Mouse (Mus musculus): ENCODE data around the gene Rbm39.
A peak's percentile ranks its signal among the peaks of the same experiment; 100 is the strongest.
"Not testable (repeated sequence)": the region's sequence is repeated elsewhere in the genome, so short reads cannot be mapped to it uniquely, and the experiment has no call there.

The Rbm39 gene

DNA sequence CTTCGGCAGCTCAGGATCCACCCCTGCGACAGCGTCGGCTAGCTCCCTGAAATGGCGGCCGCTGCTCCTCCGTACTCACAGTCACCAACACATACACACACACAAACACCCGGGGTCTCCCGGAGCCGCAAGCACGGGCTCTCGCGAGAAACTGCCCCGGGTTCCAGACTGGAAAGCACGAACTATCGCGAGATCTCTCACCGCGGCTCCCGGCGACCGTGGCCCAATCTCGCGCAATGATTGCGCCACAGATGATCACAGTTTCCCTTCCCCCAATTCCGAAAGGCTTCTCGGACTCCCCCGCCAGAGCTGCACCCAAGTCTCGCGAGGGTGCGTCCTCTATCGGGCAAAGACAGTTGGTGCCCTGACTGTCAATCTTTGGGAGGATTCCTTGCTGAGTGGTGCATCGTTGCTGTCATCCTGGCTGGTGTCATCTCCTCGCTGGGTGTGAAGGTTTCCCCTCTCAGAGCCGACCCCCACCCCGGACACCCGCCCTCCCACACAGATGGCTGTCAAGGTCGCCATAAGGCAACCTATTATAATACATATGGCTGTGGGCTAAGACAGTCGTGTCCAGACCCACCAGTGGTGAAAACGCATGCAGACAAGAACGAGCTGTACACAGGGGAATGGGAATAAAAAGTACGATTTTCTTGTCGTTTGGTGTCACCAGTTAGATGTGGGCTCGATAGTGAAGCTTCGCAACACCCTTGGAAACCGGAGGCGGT lies at the start of gene Rbm39:
Rbm39 (minus strand) TSS at position 145 of the 728 bp plus-strand sequence.
- peak; percentile 99 for DNase-seq (ENCODE audit: extremely low read depth, low read depth)

DNA sequence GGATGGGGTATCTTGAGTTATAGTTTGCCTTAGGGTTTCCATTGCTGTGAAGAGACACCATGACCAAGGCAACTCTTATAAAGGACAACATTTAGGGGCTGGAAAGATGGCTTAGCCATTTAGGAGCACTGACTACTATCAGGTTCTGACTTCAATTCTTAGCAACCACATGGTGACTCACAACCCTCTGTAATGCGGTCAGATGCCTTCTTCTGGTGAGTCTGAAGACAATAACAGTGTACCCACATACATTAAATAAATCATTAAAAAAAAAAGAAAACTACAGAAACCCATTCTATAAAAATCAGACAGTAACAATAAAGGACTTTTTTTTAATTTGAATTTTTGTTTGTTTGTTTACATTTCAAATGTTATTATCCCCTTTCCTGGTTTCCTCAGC lies 49.1 kb upstream of the Rbm39 start:
- no peak for DNase-seq (ENCODE audit: extremely low read depth, low read depth)

DNA sequence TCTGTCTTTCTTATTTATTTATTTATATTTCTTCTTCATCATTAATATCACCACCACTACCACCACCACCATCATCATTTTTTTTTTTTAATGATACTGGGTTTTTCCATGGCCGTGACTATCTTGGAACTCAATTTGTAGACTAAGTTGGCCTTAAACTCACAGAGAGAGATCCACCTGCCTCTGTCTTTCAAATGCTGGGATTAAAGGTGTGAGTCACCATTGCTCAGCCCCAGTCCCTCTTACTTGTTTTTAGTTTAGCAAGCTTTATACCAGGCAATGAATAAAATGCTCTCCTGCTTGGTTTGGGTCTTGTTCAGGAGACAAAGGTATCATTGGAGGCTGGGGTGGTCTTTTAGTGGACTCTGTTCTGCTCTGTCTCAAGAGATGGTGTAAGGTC lies 47.7 kb upstream of the Rbm39 start:
- no peak for DNase-seq (ENCODE audit: extremely low read depth, low read depth)

DNA sequence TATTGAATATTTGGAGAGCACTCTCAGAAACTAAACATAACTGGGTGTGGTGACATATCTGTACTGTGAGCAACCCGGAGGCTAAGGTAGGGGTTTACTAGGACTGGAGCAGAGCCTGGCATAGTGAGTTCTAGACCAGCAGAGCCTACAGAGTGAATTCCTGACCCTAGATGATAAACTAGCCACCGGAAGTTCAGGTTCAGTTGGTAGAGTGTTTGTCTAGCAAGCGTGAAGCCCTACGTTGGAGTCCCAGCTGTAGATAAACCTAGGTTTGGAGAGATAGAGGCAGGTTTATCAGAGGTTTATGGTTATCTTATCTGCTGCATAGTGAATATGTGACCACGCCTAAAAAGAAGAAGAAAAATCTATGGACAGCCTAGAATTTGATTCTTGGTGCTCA lies 44.0 kb upstream of the Rbm39 start:
- DNase-seq (ENCODE audit: extremely low read depth, low read depth): no peak

DNA sequence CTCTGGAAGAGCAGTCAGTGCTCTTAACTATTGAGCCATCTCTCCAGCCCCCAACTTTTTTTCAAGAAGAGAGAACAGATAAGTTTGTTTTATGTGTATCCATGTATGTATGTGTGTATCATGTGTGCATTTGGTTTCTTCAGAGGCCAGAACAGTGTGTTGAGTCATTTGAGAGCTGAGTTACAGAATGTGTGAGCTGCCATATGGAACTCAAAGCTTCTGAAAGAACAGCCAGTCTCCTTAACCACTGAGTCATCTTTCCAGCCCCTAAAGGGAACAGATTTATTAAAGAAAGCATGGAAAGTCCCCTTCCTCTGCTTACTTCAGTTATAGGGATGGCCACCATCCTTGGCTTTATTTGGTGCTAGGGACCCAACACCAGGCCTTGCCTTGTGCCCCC lies 42.1 kb upstream of the Rbm39 start:
- no peak for DNase-seq (ENCODE audit: extremely low read depth, low read depth)

DNA sequence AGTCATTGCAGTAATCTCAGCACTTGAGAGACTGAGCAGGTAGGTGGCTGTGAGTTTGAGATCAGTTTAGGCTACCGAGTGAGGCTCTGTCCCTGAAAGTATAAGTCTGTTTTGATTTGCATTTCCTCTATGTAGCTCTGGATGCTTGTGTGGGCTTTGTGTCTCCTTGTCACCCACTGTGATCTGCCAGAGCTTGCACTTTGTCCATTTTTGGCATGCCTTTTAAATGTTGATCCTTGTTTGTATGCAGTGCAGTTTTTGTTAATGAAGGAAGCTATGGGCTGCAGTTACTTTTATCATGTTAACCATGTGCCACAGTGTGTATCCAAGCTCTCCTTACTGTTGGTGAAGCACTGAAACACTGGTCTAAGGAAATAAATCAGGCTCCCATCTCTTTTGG lies 37.7 kb upstream of the Rbm39 start:
- no peak for DNase-seq (ENCODE audit: extremely low read depth, low read depth)

DNA sequence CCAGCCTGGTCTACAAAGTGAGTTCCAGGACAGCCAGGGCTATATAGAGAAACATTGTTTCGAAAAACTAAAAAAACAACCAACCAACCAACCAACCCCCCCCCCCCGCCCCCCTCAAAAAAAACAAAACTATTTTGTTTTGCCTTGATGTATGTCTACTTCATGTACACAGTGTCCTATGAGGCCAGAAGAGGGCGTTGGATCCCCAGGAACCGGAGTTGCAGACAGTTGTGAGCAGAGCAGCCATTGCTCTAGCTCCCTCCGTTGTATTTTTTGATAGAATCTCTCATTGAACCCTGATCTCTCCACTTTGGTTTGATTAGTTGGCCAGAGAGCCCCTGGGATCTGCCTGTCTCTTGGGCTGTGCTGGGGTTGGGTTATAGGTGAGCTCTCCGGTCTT lies 23.9 kb upstream of the Rbm39 start:
- DNase-seq (ENCODE audit: extremely low read depth, low read depth): no peak

DNA sequence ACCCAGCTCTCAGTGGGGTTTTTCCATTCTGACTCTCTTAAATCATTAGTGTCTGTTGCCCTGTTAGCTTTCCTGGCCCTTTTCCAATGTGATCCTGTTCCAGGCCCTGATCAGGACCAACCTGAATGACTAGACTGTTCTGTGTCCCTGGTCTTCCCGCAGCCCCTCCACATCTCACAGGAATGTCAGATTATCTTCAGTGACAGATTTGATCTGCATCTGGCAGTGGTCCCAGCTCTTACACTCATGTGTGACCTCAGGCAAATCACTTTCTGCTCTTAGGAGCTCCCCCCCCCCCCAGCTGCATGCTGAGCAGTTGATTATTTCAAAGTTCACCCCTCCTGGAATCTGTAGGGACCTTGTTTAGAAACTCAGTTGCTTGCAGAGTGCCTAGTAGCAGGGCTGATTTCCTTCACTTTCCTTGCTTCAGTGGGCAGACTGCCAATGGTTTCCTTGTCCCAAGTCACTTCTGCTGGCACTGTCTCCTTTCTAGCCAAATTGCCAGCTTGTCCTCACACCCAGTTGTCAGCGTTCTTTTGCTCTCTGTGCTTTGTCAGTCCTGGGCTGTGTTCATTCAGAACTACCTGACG lies 22.9 kb upstream of the Rbm39 start:
- DNase-seq (ENCODE audit: extremely low read depth, low read depth): no peak

DNA sequence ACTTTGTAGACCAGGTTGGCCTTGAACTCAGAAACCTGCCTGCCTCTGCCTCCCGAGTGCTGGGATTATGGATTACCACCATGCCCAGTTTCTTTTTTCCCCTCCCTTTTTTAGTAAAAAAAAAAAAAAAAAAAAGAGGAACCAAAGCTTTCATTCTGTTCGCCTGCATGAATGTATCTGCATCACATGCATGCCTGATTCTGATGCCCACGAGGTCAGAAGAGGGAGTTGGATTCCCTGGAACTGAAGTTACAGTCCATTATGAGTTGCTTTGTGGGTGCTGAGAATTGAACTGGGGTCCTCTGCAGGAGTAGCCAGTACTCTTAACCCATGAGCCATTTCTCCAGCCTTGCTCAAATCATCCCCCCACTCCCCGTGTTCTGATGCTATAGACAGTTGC lies 21.4 kb upstream of the Rbm39 start:
- DNase-seq (ENCODE audit: extremely low read depth, low read depth): peak; percentile 34

DNA sequence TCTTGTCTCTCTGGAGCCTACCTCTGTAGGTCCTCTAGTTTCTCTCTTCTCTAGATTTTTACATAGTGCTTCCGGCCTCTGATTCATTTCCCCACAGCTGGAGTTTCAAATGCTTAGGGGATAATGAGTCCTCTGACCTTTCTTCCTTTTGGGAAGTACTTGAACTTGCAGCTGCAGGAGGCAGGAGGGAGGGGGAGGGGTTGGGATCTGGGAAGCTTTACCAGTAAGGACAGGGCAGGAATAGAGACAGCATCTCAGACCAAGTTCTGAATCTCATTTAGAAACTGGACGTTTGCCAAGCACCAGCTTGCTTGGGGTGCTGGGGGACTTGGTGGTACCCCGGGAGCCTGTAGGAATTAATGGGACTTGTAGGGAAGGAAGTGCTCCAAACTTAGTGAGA lies 19.9 kb upstream of the Rbm39 start:
- no peak for DNase-seq (ENCODE audit: extremely low read depth, low read depth)

DNA sequence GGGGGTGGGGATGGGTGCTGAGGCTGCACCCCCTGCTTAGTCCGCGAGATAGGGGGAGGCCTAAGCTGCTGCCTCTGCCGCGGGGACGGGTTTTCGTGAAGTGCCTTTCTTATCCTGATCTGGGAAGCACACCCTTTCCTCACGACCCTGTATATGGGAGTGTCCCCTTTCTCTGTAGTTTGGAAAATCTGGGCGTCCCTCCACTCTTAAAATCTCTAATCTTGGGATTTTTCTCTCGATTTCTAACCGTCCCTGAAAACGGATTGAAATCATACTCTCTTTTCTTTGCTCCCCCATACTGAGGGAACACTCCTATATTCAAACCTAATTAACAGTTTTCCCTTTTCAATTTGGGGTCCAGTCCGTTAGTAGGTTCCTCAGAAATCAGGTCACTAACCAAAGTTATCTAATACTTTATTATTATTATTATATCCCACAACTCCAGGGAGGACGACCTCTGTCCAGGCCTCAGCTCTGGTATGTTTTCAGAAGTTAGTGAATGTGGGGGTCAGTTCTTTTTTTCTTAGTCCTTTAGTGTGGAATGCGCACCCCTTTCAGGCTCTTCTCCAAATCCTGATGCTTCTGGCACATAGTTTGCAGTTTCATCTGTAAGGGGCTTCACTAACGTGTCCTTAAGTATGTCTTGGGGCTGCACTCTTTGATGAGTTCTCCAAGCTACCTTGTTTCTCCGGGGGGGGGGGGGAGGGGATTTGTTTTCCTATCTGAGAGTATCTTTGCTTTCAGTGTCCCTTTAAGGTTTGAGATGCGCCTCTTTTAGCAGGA lies 17.3 kb upstream of the Rbm39 start:
- DNase-seq (ENCODE audit: extremely low read depth, low read depth): no peak

DNA sequence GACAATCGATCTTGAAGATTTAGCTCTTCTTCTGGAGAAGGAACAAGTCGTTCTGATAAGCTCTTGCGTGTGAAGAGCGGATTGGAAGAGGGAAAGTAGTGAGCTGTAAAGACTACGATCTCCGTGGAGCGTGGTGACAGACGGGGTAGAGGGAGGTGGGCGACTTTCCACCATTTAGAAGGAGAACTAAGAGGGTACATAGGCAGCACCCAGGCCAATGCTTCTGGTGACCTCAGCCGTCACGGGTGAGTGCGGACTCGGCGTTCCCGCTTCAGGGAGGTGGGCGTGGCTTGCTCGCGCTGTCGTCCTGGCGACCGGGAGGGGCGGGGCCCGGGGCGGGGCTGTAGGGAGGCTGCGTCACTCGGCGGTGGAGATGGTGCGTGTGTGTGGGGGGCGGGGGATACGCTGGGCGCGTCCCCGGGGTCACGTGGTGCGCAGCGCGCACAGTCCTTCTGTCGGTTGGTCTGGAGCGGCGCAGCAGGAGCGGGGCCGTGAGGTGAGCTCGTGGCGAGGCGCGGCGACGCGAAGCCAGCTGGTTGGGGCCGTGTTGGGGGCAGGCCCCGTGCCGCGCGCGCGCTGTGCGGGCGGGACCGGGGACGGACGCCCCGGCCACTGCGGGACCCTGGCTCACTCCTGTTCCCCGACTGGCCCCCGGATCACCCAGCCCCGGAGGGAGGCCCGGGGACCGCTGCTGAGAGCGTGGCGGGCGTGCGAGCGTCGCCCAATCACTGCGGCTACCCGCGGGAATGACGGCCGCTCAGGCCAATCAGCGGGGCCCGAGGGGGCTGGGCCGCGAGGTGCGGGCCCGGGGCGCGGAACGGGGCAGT lies 16.5 kb upstream of the Rbm39 start, which contains the start of gene Phf20:
Phf20 (plus strand) TSS at position 165 of the 827 bp plus-strand sequence.
- peak; percentile 72 for DNase-seq (ENCODE audit: extremely low read depth, low read depth)

DNA sequence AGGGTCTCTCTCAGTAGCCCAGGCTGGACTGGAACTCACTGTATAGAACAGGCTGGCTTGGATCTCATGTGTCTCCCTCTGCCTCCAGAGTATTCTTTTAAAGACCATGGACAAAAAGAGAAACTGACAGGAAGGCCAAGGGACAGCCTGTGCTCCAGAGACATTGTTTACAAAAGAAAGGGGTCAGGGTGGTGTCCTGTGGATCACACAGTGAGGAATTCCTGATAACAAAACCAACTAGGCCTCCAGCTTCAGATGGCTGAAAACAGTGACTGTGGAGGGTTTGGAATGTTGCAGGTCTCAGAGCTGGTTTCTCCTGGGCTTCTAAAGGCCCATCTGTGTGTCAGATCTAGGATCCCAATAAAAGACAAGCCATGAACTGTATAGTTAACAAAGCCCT lies 14.5 kb upstream of the Rbm39 start:
- no peak for DNase-seq (ENCODE audit: extremely low read depth, low read depth)

DNA sequence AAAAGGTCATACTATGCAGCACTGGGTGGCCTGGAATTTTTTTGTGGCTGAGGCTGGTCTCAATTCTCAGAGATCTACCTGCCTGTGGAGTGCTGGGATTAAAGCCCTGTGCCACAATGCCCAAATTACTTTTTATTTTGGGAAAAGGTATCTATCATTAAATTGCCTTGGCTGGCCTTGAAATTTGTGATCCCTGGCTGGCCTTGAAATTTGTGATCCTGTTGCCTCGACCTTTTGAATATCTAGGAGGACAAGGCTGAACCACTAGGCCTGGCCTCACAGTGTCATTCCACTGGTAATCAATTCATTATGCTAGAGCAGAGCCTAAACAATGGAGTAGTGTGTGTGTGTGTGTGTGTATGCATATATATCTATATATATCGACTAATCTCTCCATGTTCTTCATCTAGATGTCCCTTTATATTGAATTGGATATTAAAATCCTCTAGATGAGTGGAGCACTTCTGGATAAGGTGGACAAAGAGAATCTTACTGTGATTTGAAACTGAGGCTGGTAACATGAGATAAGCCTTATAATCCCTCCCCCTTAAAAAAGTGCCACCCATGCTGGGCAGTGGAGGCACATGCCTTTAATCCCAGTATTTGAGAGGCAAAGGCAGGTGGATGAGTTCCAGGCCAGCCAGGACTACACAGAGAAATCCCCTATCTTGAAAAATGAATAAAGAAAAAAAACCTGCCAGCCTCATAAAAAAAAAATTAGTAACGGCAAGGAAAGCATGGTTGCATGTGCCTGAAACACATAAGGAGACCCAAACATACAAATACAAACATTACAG lies 13.2 kb upstream of the Rbm39 start:
- no peak for DNase-seq (ENCODE audit: extremely low read depth, low read depth)

DNA sequence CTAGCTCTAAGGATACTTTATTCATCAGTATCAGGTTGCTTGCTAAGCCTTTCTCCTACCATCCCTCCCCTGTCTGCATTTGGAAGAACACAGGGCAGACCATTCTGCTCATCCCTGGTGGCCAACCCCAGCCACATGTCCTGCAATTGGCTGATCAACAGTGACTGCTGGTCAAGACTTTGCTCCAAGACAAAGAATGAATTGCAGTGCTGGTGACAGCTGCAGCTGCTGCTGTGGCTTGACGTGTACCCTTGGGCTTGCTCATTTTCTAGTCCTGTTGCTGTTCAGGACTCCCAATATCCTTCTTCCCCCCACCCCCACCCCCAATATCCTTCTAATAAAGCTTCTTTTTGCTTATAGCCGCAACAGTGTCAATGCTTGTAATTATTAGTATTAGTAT lies 12.0 kb upstream of the Rbm39 start:
- no peak for DNase-seq (ENCODE audit: extremely low read depth, low read depth)

DNA sequence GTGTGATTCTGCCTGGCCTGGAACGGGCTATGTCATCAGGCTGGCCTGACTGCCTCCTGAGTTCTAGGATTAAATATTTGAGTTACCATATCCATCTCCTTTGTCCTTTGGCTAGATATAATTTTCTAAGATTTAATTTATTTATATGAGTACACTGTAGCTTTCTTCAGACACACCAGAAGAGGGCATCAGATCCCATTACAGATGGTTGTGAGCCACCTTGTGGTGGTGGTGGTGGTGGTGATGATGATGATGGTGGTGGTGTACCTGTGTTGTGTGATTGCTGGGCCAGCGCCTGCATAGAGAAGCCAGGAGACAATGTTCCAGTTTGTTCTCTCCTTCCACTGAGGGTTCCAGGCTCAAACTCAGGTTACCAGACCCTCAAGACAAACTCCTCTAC lies 11.5 kb upstream of the Rbm39 start:
- DNase-seq (ENCODE audit: extremely low read depth, low read depth): no peak

DNA sequence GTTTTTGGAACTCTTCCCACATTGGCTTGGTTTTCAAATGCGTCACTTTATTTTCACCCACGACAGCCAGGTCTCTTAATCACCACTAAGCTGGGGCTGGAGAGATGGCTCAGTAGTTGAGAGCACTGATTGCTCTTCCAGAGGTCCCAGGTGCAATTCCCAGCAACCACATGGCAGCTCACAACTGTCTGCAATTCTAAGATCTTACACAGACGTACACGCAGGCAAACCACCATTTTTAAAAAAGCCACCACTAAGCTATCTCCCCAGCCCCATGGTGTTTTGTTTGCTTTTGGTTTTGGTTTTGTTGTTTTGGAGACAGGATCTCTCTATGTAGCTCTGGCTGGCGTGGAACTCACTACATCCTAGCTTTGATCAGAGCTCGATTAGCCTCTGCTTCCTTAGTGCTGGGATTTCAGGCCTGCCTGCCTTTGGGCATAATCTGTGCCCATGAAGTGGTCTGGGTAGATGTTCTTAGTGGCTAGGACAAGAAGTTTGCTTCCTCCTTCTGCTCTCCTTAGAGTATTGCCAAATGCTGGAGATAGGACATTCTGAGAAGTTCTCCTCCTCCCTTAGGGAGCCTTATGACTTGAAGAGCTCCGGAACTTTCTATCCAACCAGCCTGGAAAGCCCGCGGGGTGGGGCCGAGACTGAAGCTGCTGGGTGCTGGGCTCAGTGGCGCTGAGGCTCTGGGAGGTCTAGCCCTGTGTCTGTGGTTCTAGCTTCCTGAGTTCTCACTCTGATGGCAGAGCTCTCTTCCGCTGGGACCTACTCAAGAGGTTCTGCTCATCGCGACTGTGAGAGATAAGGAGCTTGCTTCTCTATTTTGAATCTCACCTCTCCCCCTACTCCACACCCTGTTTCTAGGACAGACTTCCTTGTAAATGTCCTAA lies 10.2 kb upstream of the Rbm39 start:
- peak; percentile 96 for DNase-seq (ENCODE audit: extremely low read depth, low read depth)

DNA sequence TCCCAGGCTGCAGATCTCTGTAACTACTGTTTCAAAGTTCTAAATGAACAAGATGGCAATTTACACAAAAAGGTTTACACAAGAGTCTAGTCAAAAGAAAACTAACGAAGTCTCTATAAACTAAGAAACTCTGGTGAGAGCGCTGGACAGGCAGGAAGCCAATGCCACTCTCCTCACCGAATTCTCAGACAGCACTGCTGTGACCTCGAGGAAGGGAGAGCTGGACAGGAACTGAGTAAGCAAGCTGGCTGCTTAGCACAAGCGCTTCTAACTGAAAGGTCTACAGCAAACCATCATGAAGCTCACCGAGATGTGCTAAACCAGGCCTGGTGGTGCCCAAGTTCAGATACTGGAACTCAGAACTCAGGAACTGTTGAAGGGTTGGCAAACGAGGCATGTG lies 9.2 kb upstream of the Rbm39 start:
- not testable (repeated sequence) for DNase-seq (ENCODE audit: extremely low read depth, low read depth)

DNA sequence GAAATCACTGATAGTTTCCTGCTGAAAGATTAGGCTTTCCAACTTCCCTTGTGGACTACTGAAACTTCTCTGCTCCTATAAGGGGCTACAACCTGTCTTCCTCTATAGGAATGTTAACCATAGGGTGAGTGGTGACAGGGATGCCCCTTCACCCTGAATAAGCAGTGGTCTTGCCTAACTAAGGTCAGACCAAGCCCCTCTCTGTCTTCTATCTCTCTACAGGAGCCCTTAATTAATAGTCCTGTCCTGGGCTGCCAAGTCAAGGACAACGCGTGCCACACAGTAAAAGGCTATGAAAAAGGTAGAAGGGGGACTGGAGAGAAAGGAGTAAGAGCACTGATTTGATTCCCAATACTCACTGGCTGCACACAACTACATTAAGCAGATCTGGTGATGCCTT lies 1.6 kb upstream of the Rbm39 start:
- DNase-seq (ENCODE audit: extremely low read depth, low read depth): no peak
